In genomic region chr4:83830891-83831880, GRCm38 (mm10) we compare ENCODE assay signal across 8 mouse cellular contexts.
DNase-seq lines count a peak whose midpoint lies in the region; ATAC-seq and TF ChIP-seq lines count a peak whose summit lies in the region.

No protein-coding gene starts in this region.

- TF ChIP-seq CTCF in lung, embryonic 14.5 days (IDR thresholded peaks at IDR 0.05; ENCODE audit: low read depth), result no peak
- TF ChIP-seq CTCF in hindbrain, postnatal 0 days (IDR thresholded peaks at IDR 0.05; ENCODE audit: low read depth), result no peak

- no peaks in the 10 kb centered on the region for H3K9me3 ChIP-seq in lung, embryonic 14.5 days (ENCODE audit: low read depth, low read length)
- no peaks in the 10 kb centered on the region for H3K9me3 ChIP-seq in forebrain, embryonic 16.5 days (ENCODE audit: control insufficient read depth, low read length)
- H3K9me3 ChIP-seq in hindbrain, postnatal 0 days (ENCODE audit: low read length), result no peaks in the 10 kb centered on the region
- H3K9me3 ChIP-seq in midbrain, embryonic 16.5 days (replicated peaks; ENCODE audit: control insufficient read depth, low read length, poor library complexity, severe bottlenecking), result no peaks in the 10 kb centered on the region

- no peak overlapping the region for H3K9ac ChIP-seq in lung, embryonic 14.5 days
- H3K9ac ChIP-seq in forebrain, embryonic 16.5 days (replicated peaks; ENCODE audit: low read depth, low read length), result no peak overlapping the region
- H3K9ac ChIP-seq in hindbrain, postnatal 0 days (replicated peaks; ENCODE audit: low read length), result no peak overlapping the region
- H3K9ac ChIP-seq in midbrain, embryonic 16.5 days (ENCODE audit: low read depth, low read length), result no peak overlapping the region

- ATAC-seq in lung, embryonic 14.5 days (ENCODE audit: insufficient read depth), result peak; percentile 90
- ATAC-seq in forebrain, embryonic 16.5 days, result peak; percentile 82
- ATAC-seq in hindbrain, postnatal 0 days, result peak; percentile 93
- 0 out of 2 replicates have a peak, but pooled peaks have one; percentile 48 for ATAC-seq in midbrain, embryonic 16.5 days
- no peak for ATAC-seq in activated CD4-positive, CD25-positive, alpha-beta regulatory T cell, adult 4 months

- peak overlapping the region; percentile 44 for H3K4me2 ChIP-seq in lung, embryonic 14.5 days
- H3K4me2 ChIP-seq in forebrain, embryonic 16.5 days (ENCODE audit: low read length), result 0 out of 2 replicates have a peak overlapping the region, but pooled peaks have one; percentile 5
- peak overlapping the region; percentile 21; the same call in 1 of the 2 replicates for H3K4me2 ChIP-seq in hindbrain, postnatal 0 days (ENCODE audit: low read depth, low read length)
- H3K4me2 ChIP-seq in midbrain, embryonic 16.5 days (ENCODE audit: low read length), result no peak overlapping the region

- 25% methylated on average over 13 of the region's 13 CpGs for WGBS in lung, embryonic 14.5 days
- 33% methylated on average over 13 of the region's 13 CpGs for WGBS in forebrain, embryonic 16.5 days
- 51% methylated on average over 13 of the region's 13 CpGs for WGBS in hindbrain, postnatal 0 days
- WGBS in midbrain, embryonic 16.5 days, result 73% methylated on average over 13 of the region's 13 CpGs

- DNase-seq in lung, embryonic 14.5 days, result peak; percentile 68
- no peak for DNase-seq in lung, postnatal 4 days
- DNase-seq in hindbrain, postnatal 0 days (ENCODE audit: low spot score), result peak; percentile 65
- no peak for DNase-seq in right cerebral cortex, adult 2 months (ENCODE audit: low spot score in 2 of 2)
- no peak for DNase-seq in frontal cortex, postnatal 25 days (ENCODE audit: low spot score in 2 of 2)

- no peak overlapping the region for H3K27ac ChIP-seq in lung, embryonic 14.5 days (ENCODE audit: low read depth)
- no peak overlapping the region for H3K27ac ChIP-seq in forebrain, embryonic 16.5 days (ENCODE audit: low read length)
- H3K27ac ChIP-seq in hindbrain, postnatal 0 days, result no peak overlapping the region
- H3K27ac ChIP-seq in midbrain, embryonic 16.5 days (ENCODE audit: low read length), result no peak overlapping the region

- H3K27me3 ChIP-seq in lung, embryonic 14.5 days (ENCODE audit: insufficient read depth, low read length), result no peaks in the 10 kb centered on the region
- no peaks in the 10 kb centered on the region for H3K27me3 ChIP-seq in forebrain, embryonic 16.5 days (replicated peaks; ENCODE audit: control insufficient read depth, insufficient read depth, low read length)
- H3K27me3 ChIP-seq in hindbrain, postnatal 0 days (ENCODE audit: insufficient read depth, low read length), result no peaks in the 10 kb centered on the region
- H3K27me3 ChIP-seq in midbrain, embryonic 16.5 days (ENCODE audit: control insufficient read depth, insufficient read depth, low read depth, low read length), result no peaks in the 10 kb centered on the region

- no peaks in the 10 kb centered on the region for H3K36me3 ChIP-seq in lung, embryonic 14.5 days (ENCODE audit: insufficient read depth)
- no peaks in the 10 kb centered on the region for H3K36me3 ChIP-seq in forebrain, embryonic 16.5 days (ENCODE audit: control insufficient read depth, insufficient read depth)
- H3K36me3 ChIP-seq in hindbrain, postnatal 0 days (ENCODE audit: insufficient read depth, low read length), result no peaks in the 10 kb centered on the region
- no peaks in the 10 kb centered on the region for H3K36me3 ChIP-seq in midbrain, embryonic 16.5 days (ENCODE audit: control insufficient read depth, insufficient read depth, low read length)

- H3K4me1 ChIP-seq in lung, embryonic 14.5 days (ENCODE audit: insufficient read depth), result peaks cover 4% of the 10 kb centered on the region; the same call in 1 of the 2 replicates
- H3K4me1 ChIP-seq in forebrain, embryonic 16.5 days (replicated peaks; ENCODE audit: control insufficient read depth, insufficient read depth, low read length), result peaks cover 5% of the 10 kb centered on the region; the same call in 1 of the 2 replicates
- H3K4me1 ChIP-seq in hindbrain, postnatal 0 days (ENCODE audit: insufficient read depth, low read length), result no peaks in the 10 kb centered on the region
- no peaks in the 10 kb centered on the region for H3K4me1 ChIP-seq in midbrain, embryonic 16.5 days (ENCODE audit: control insufficient read depth, insufficient read depth, low read length)

- no peak overlapping the region for H3K4me3 ChIP-seq in lung, embryonic 14.5 days (ENCODE audit: low read depth, low read length)
- no peak overlapping the region for H3K4me3 ChIP-seq in forebrain, embryonic 16.5 days (replicated peaks; ENCODE audit: low read length)
- no peak overlapping the region for H3K4me3 ChIP-seq in hindbrain, postnatal 0 days (ENCODE audit: low read length)
- H3K4me3 ChIP-seq in midbrain, embryonic 16.5 days (ENCODE audit: low read depth, low read length), result no peak overlapping the region

Comparison
In these comparisons a context has a peak if more than half of its experiments do, and no peak if none do; other contexts are left out.
1. DNase-seq: peak in lung, embryonic 14.5 days (single experiment) and hindbrain, postnatal 0 days (single experiment); none in lung, postnatal 4 days (0 of 2), right cerebral cortex, adult 2 months (0 of 2) and frontal cortex, postnatal 25 days (0 of 2).